Mouse (Mus musculus) hindbrain, embryonic 16.5 days (tissue): ENCODE measurements around the gene Prkg1. TPM values are rescaled to one million over a fixed set of nuclear protein-coding genes. Genes with fewer than 3 reads are reported as not detected.

ENCODE experiments used
- ATAC-seq: fragments of 200-750 bp; cut with Nextera tagmentation; 2 replicates; pipeline ENCODE4 v1.8.0; 2017; ENCODE audit warnings: moderate TSS enrichment, moderate library complexity
- H3K27ac ChIP-seq: fragments of 300-500 bp; sonication (generic); 2 replicates; pipeline ENCODE4 v1.5.1; 2014; ENCODE audit warnings: low read depth, mild to moderate bottlenecking, control low read depth, low read length, moderate library complexity
- H3K27me3 ChIP-seq: fragments of 300-500 bp; sonication (generic); replicated peaks from 2 replicates; pipeline ENCODE4 v1.6.1; 2014; ENCODE audit warnings: low read length; ENCODE audit not compliant: control insufficient read depth, insufficient read depth
- H3K36me3 ChIP-seq: fragments of 300-500 bp; sonication (generic); 2 replicates; pipeline ENCODE4 v1.6.1; 2014; ENCODE audit warnings: mild to moderate bottlenecking, low read length, moderate library complexity, mixed read lengths; ENCODE audit not compliant: control insufficient read depth, insufficient read depth
- H3K4me1 ChIP-seq: fragments of 300-500 bp; sonication (generic); 2 replicates; pipeline ENCODE4 v1.6.1; 2014; ENCODE audit warnings: low read depth, low read length; ENCODE audit not compliant: control insufficient read depth, insufficient read depth
- H3K4me2 ChIP-seq: fragments of 300-500 bp; sonication (generic); 2 replicates; pipeline ENCODE4 v1.6.1; 2014; ENCODE audit warnings: mild to moderate bottlenecking, low read length, control low read depth, moderate library complexity
- H3K4me3 ChIP-seq: fragments of 300-500 bp; sonication (generic); 2 replicates; pipeline ENCODE4 v1.5.1; 2014; ENCODE audit warnings: mild to moderate bottlenecking, low read length, control low read depth, moderate library complexity
- H3K9ac ChIP-seq: fragments of 300-500 bp; sonication (generic); 2 replicates; pipeline ENCODE4 v1.6.1; 2014; ENCODE audit warnings: low read depth, mild to moderate bottlenecking, control low read depth, low read length, moderate library complexity
- H3K9me3 ChIP-seq: fragments of 300-500 bp; sonication (generic); 2 replicates; pipeline ENCODE4 v1.6.1; 2014; ENCODE audit warnings: mild to moderate bottlenecking, low read length, moderate library complexity; ENCODE audit not compliant: control insufficient read depth
- WGBS: fragments of 180-500 bp; shearing (Covaris S2); extraction: QIAGEN DNeasy Blood & Tissue Kit; methylation state at CpG from one replicate; pipeline ENCODE4 v1.1.7; 2014; 5-methylcytosine and 5-hydroxymethylcytosine counted together
- polyA plus RNA-seq: library from polyadenylated mRNA; unstranded; fragments of >200 nt; fragmentation: Nextera tagmentation; extraction: Ambion mirVana; gene quantifications from 2 replicates; pipeline ENCODE4 v1.2.1, GENCODE M21; 2015

Prkg1 gene
- polyA plus RNA-seq, 1 experiment from 2014 or later, result 4.8 TPM

GRCm38 (mm10) chr19:31754642-31755287 is 10.1 kb downstream of the Prkg1 start:
- Histone ChIP-seq H3K9me3 (no peaks in the 10 kb centered on the region), H3K27ac (no peak overlapping the region), H3K4me3 (no peak overlapping the region), H3K4me1 (no peaks in the 10 kb centered on the region), H3K36me3 (no peaks in the 10 kb centered on the region), H3K27me3 (no peaks in the 10 kb centered on the region), H3K4me2 (no peak overlapping the region), H3K9ac (no peak overlapping the region)
- ATAC-seq, result no peak
- WGBS, result 59% methylated on average over 9 of the region's 9 CpGs

GRCm38 (mm10) chr19:31750976-31751676 is 13.7 kb downstream of the Prkg1 start:
- Histone ChIP-seq H3K9me3 (no peaks in the 10 kb centered on the region), H3K9ac (no peak overlapping the region), H3K27ac (no peak overlapping the region), H3K4me3 (no peak overlapping the region), H3K4me1 (no peaks in the 10 kb centered on the region), H3K4me2 (no peak overlapping the region), H3K27me3 (no peaks in the 10 kb centered on the region), H3K36me3 (no peaks in the 10 kb centered on the region)
- 58% methylated on average over 11 of the region's 11 CpGs for WGBS
- no peak for ATAC-seq

GRCm38 (mm10) chr19:31746635-31747034 is 18.2 kb downstream of the Prkg1 start:
- H3K9ac ChIP-seq, result no peak overlapping the region
- H3K27me3 ChIP-seq, result no peaks in the 10 kb centered on the region
- no peaks in the 10 kb centered on the region for H3K4me1 ChIP-seq
- no peaks in the 10 kb centered on the region for H3K9me3 ChIP-seq
- no peak overlapping the region for H3K4me3 ChIP-seq
- H3K4me2 ChIP-seq, result no peak overlapping the region
- ATAC-seq, result no peak
- H3K27ac ChIP-seq, result no peak overlapping the region
- WGBS, result 15% methylated on average over 2 of the region's 2 CpGs
- no peaks in the 10 kb centered on the region for H3K36me3 ChIP-seq

GRCm38 (mm10) chr19:31743241-31744045 is 21.4 kb downstream of the Prkg1 start:
- no peaks in the 10 kb centered on the region for H3K27me3 ChIP-seq
- H3K9ac ChIP-seq, result no peak overlapping the region
- H3K9me3 ChIP-seq, result no peaks in the 10 kb centered on the region
- H3K4me2 ChIP-seq, result no peak overlapping the region
- H3K27ac ChIP-seq, result no peak overlapping the region
- no peaks in the 10 kb centered on the region for H3K36me3 ChIP-seq
- 83% methylated on average over 8 of the region's 8 CpGs for WGBS
- H3K4me1 ChIP-seq, result no peaks in the 10 kb centered on the region
- ATAC-seq, result no peak
- H3K4me3 ChIP-seq, result no peak overlapping the region

DNA sequence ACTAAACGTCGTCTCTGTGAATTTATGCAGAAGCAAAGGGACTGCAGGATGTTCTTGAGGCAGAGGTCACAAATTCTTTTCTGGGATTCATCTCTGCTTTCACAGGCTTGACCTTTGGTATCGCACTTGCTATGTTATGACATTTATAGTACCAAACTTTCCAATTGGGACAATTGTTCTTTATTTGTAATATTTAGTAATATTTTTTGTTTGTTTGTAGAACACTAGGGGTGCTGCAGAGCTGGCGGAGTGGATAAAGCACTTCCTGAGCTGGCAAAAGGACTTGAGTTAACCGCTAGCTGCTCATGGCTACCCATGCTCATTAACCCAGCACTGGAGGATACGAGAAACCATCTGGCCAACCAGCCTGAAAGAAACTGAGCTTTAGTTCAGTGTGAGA is 49.9 kb downstream of the Prkg1 start:
- ATAC-seq, result no peak
- Histone ChIP-seq H3K36me3 (no peaks in the 10 kb centered on the region), H3K27me3 (no peaks in the 10 kb centered on the region), H3K9me3 (no peaks in the 10 kb centered on the region), H3K4me3 (no peak overlapping the region), H3K27ac (no peak overlapping the region), H3K4me2 (no peak overlapping the region), H3K4me1 (no peaks in the 10 kb centered on the region), H3K9ac (no peak overlapping the region)
- WGBS, result 87% methylated on average over 6 of the region's 6 CpGs

DNA sequence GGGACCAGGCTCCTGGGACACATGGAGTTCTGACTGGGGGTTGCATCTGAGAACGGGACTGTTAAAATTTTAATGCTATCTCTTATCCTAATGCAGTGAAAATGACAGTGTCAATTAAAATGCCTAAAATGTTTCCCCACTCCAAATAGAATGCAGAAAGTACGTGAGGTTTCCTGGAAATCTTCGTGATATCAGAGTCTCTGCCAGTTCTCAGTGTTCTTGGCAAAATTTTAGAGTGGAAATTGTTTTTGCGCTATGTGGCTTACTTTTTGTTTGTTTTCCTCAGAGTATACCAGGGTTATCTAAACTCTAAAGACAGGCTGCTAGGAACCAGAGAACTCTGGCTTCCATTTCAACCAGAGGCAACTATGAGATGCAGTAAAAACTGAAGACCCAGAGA is 50.4 kb downstream of the Prkg1 start:
- H3K36me3 ChIP-seq, result no peaks in the 10 kb centered on the region
- WGBS, result 92% methylated on average over 4 of the region's 4 CpGs
- no peak for ATAC-seq
- H3K4me1 ChIP-seq, result no peaks in the 10 kb centered on the region
- no peaks in the 10 kb centered on the region for H3K27me3 ChIP-seq
- H3K4me3 ChIP-seq, result no peak overlapping the region
- H3K27ac ChIP-seq, result no peak overlapping the region
- no peaks in the 10 kb centered on the region for H3K9me3 ChIP-seq
- H3K9ac ChIP-seq, result no peak overlapping the region
- H3K4me2 ChIP-seq, result no peak overlapping the region

DNA sequence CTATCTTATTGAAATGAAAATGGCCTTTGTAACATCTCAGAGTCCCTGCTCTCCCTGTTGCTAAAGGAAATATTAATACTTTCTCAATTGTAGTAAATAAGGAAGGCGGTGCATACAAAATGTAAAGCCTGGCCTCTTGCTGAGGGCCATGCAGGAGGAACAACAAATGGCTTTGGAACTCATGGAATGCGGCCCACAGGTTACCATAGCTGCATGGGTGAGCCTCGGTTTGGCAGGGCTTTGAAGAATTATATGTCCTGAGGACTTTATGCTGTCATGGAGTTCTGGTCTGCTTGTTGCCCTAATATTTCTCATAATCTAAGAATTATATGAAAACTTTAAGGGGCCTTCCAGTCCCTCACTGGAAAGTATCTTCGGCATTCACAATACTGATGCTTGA is 51.5 kb downstream of the Prkg1 start:
- Histone ChIP-seq H3K9me3 (no peaks in the 10 kb centered on the region), H3K4me2 (no peak overlapping the region), H3K4me1 (no peaks in the 10 kb centered on the region), H3K27me3 (no peaks in the 10 kb centered on the region), H3K27ac (no peak overlapping the region), H3K4me3 (no peak overlapping the region), H3K9ac (no peak overlapping the region), H3K36me3 (no peaks in the 10 kb centered on the region)
- ATAC-seq, result no peak
- 64% methylated on average over 4 of the region's 4 CpGs for WGBS

DNA sequence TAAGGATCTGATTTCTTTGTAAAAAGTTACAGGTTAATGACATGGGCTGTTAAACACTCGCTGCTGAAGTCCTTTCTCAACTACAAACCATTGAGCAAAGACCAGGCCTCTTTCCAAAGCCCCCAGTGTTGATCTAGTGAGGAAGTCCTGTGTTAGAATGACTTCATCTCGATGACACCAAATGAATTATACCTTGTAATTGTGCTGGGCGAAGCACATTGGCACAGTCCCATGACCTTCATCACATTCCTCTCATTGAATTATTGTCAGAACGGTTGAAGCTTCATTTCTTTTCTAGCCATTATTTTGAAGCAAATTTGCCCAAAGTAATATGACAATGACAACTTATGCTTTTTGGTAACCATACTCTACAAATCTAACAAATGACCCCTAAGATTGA is 54.5 kb downstream of the Prkg1 start:
- H3K4me2 ChIP-seq, result no peak overlapping the region
- ATAC-seq, result no peak
- H3K4me1 ChIP-seq, result no peaks in the 10 kb centered on the region
- no peaks in the 10 kb centered on the region for H3K36me3 ChIP-seq
- no peak overlapping the region for H3K4me3 ChIP-seq
- H3K27me3 ChIP-seq, result no peaks in the 10 kb centered on the region
- 89% methylated on average over 4 of the region's 4 CpGs for WGBS
- no peak overlapping the region for H3K9ac ChIP-seq
- H3K9me3 ChIP-seq, result no peaks in the 10 kb centered on the region
- no peak overlapping the region for H3K27ac ChIP-seq

GRCm38 (mm10) chr19:31703991-31704390 is 60.8 kb downstream of the Prkg1 start:
- Histone ChIP-seq H3K9ac (no peak overlapping the region), H3K36me3 (no peaks in the 10 kb centered on the region), H3K27me3 (no peaks in the 10 kb centered on the region), H3K27ac (no peak overlapping the region), H3K4me1 (no peaks in the 10 kb centered on the region), H3K4me3 (no peak overlapping the region), H3K4me2 (no peak overlapping the region), H3K9me3 (no peaks in the 10 kb centered on the region)
- ATAC-seq, result no peak
